Mouse (Mus musculus) brain, adult 2 months (tissue): ENCODE data around the gene Ceacam14.

Experiments used
- DNase-seq: peaks from one replicate; pipeline ENCODE4 v3.0.0; 2011; ENCODE audit warnings: low read depth, low spot score

Gene Ceacam14

DNA sequence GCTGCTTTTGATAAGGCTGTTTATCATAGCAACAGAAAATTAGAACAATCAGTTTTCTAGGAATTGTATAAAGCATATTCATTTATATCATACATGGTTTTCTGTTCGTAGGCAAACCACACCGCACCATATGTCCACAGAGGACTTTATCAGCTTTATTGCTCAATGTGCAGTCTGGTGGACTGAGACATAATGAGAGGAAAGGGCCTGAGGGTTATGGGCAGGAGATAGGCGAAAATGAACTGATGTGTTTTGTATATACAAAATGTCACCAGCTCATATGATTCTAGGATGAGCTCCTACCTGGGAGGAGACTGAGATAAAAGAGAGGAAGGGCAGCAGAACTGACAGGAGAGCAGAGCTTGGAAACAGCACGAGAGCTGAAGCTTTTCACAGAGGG is at the start of gene Ceacam14:
TSS of gene Ceacam14 (plus strand) at position 301 of the 400 bp plus-strand sequence.
- no peak for DNase-seq
